Mouse (Mus musculus): ENCODE data around the gene Bcar3. TPM values are rescaled to one million over a fixed set of nuclear protein-coding genes. Genes with fewer than 3 reads are reported as not detected.
A peak's percentile ranks its signal among the peaks of the same experiment; 100 is the strongest.

Bcar3 gene
- polyA plus RNA-seq, 1 experiment from 2014 or later = 6.9 TPM

- no peak overlapping the region for H3K27ac ChIP-seq
- H3K4me1 ChIP-seq (replicated peaks) = peaks cover 18% of the 10 kb centered on the region
- H3K9me3 ChIP-seq = no peaks in the 10 kb centered on the region
- H3K9ac ChIP-seq (replicated peaks) = no peak overlapping the region
- ATAC-seq (ENCODE audit: insufficient number of reproducible peaks, insufficient read depth, low FRiP score, low TSS enrichment, low read depth) = no peak
- WGBS = 68% methylated on average over 7 of the region's 7 CpGs
- H3K4me3 ChIP-seq (replicated peaks) = no peak overlapping the region
- H3K27me3 ChIP-seq = no peaks in the 10 kb centered on the region
- no peak overlapping the region for H3K4me2 ChIP-seq
- H3K36me3 ChIP-seq = no peaks in the 10 kb centered on the region
Observed at GRCm38 (mm10) chr3:122438143-122438825, 144.3 kb downstream of the Bcar3 start.

GRCm38 (mm10) chr3:122445696-122446095, 151.8 kb downstream of the Bcar3 start:
- no peak overlapping the region for H3K9ac ChIP-seq (replicated peaks)
- no peak overlapping the region for H3K4me2 ChIP-seq
- H3K36me3 ChIP-seq = no peaks in the 10 kb centered on the region
- no peaks in the 10 kb centered on the region; the same call in 1 of the 2 replicates for H3K4me1 ChIP-seq (replicated peaks)
- no peaks in the 10 kb centered on the region for H3K27me3 ChIP-seq
- ATAC-seq (ENCODE audit: insufficient number of reproducible peaks, insufficient read depth, low FRiP score, low TSS enrichment, low read depth) = no peak
- H3K9me3 ChIP-seq = no peaks in the 10 kb centered on the region
- WGBS = 89% methylated on average over 11 of the region's 11 CpGs
- H3K4me3 ChIP-seq (replicated peaks) = no peak overlapping the region
- H3K27ac ChIP-seq = no peak overlapping the region

- ATAC-seq (ENCODE audit: insufficient number of reproducible peaks, insufficient read depth, low FRiP score, low TSS enrichment, low read depth) = no peak
- Histone ChIP-seq H3K4me1 (replicated peaks) (no peaks in the 10 kb centered on the region; the same call in 1 of the 2 replicates), H3K4me3 (replicated peaks) (no peak overlapping the region), H3K9me3 (no peaks in the 10 kb centered on the region), H3K27ac (no peak overlapping the region), H3K36me3 (no peaks in the 10 kb centered on the region), H3K9ac (replicated peaks) (no peak overlapping the region), H3K4me2 (no peak overlapping the region), H3K27me3 (no peaks in the 10 kb centered on the region)
- WGBS = 74% methylated on average over 8 of the region's 8 CpGs
Observed at GRCm38 (mm10) chr3:122446678-122447077, 152.7 kb downstream of the Bcar3 start.

- no peak overlapping the region for H3K9ac ChIP-seq (replicated peaks)
- H3K9me3 ChIP-seq = no peaks in the 10 kb centered on the region
- no peak overlapping the region for H3K4me3 ChIP-seq (replicated peaks)
- no peaks in the 10 kb centered on the region for H3K36me3 ChIP-seq
- no peak overlapping the region for H3K27ac ChIP-seq
- no peaks in the 10 kb centered on the region for H3K27me3 ChIP-seq
- ATAC-seq (ENCODE audit: insufficient number of reproducible peaks, insufficient read depth, low FRiP score, low TSS enrichment, low read depth) = no peak
- no peaks in the 10 kb centered on the region; the same call in 1 of the 2 replicates for H3K4me1 ChIP-seq (replicated peaks)
- no peak overlapping the region for H3K4me2 ChIP-seq
- 96% methylated on average over 13 of the region's 13 CpGs for WGBS
Observed at GRCm38 (mm10) chr3:122448196-122448595, 154.3 kb downstream of the Bcar3 start.

- Histone ChIP-seq H3K4me1 (replicated peaks) (no peaks in the 10 kb centered on the region; the same call in 1 of the 2 replicates), H3K4me3 (replicated peaks) (no peak overlapping the region), H3K9me3 (no peaks in the 10 kb centered on the region), H3K9ac (replicated peaks) (no peak overlapping the region), H3K27ac (no peak overlapping the region), H3K27me3 (no peaks in the 10 kb centered on the region), H3K36me3 (no peaks in the 10 kb centered on the region), H3K4me2 (no peak overlapping the region)
- WGBS = 89% methylated on average over 7 of the region's 7 CpGs
- no peak for ATAC-seq (ENCODE audit: insufficient number of reproducible peaks, insufficient read depth, low FRiP score, low TSS enrichment, low read depth)
Observed at GRCm38 (mm10) chr3:122450041-122450440, 156.1 kb downstream of the Bcar3 start.

GRCm38 (mm10) chr3:122453875-122454274, 159.9 kb downstream of the Bcar3 start:
- no peaks in the 10 kb centered on the region for H3K36me3 ChIP-seq
- no peak for ATAC-seq (ENCODE audit: insufficient number of reproducible peaks, insufficient read depth, low FRiP score, low TSS enrichment, low read depth)
- no peaks in the 10 kb centered on the region for H3K4me1 ChIP-seq (replicated peaks)
- no peaks in the 10 kb centered on the region for H3K27me3 ChIP-seq
- H3K9ac ChIP-seq (replicated peaks) = no peak overlapping the region
- H3K4me3 ChIP-seq (replicated peaks) = no peak overlapping the region
- H3K4me2 ChIP-seq = no peak overlapping the region
- no peaks in the 10 kb centered on the region for H3K9me3 ChIP-seq
- 82% methylated on average over 11 of the region's 11 CpGs for WGBS
- H3K27ac ChIP-seq = no peak overlapping the region

- no peaks in the 10 kb centered on the region for H3K9me3 ChIP-seq
- H3K4me2 ChIP-seq = no peak overlapping the region
- no peak overlapping the region for H3K27ac ChIP-seq
- no peak overlapping the region for H3K4me3 ChIP-seq (replicated peaks)
- H3K9ac ChIP-seq (replicated peaks) = no peak overlapping the region
- H3K27me3 ChIP-seq = no peaks in the 10 kb centered on the region
- 88% methylated on average over 4 of the region's 4 CpGs for WGBS
- H3K4me1 ChIP-seq (replicated peaks) = peaks cover 9% of the 10 kb centered on the region
- ATAC-seq (ENCODE audit: insufficient number of reproducible peaks, insufficient read depth, low FRiP score, low TSS enrichment, low read depth) = no peak
- H3K36me3 ChIP-seq = no peaks in the 10 kb centered on the region
Observed at GRCm38 (mm10) chr3:122456156-122456555, 162.2 kb downstream of the Bcar3 start.

GRCm38 (mm10) chr3:122456807-122457206, 162.9 kb downstream of the Bcar3 start:
- no peak overlapping the region for H3K27ac ChIP-seq
- no peak overlapping the region for H3K9ac ChIP-seq (replicated peaks)
- no peaks in the 10 kb centered on the region for H3K27me3 ChIP-seq
- no peaks in the 10 kb centered on the region for H3K9me3 ChIP-seq
- no peak overlapping the region for H3K4me3 ChIP-seq (replicated peaks)
- ATAC-seq (ENCODE audit: insufficient number of reproducible peaks, insufficient read depth, low FRiP score, low TSS enrichment, low read depth) = no peak
- 79% methylated on average over 4 of the region's 4 CpGs for whole genome bisulfite sequencing
- H3K4me1 ChIP-seq (replicated peaks) = peaks cover 14% of the 10 kb centered on the region
- H3K4me2 ChIP-seq = no peak overlapping the region
- no peaks in the 10 kb centered on the region for H3K36me3 ChIP-seq

GRCm38 (mm10) chr3:122457723-122458122, 163.8 kb downstream of the Bcar3 start:
- Histone ChIP-seq H3K4me1 (replicated peaks) (peaks cover 20% of the 10 kb centered on the region), H3K27ac (no peak overlapping the region)
- 36% methylated on average over 1 of the region's 1 CpGs for WGBS

GRCm38 (mm10) chr3:122458743-122459142, 164.8 kb downstream of the Bcar3 start:
- 75% methylated on average over 8 of the region's 8 CpGs for WGBS
- no peak overlapping the region for H3K27ac ChIP-seq
- H3K27me3 ChIP-seq = no peaks in the 10 kb centered on the region
- H3K36me3 ChIP-seq = no peaks in the 10 kb centered on the region
- H3K4me2 ChIP-seq = no peak overlapping the region
- H3K4me3 ChIP-seq (replicated peaks) = no peak overlapping the region
- no peak overlapping the region for H3K9ac ChIP-seq (replicated peaks)
- H3K4me1 ChIP-seq (replicated peaks) = peaks cover 20% of the 10 kb centered on the region
- no peak for ATAC-seq (ENCODE audit: insufficient number of reproducible peaks, insufficient read depth, low FRiP score, low TSS enrichment, low read depth)
- H3K9me3 ChIP-seq = no peaks in the 10 kb centered on the region

More at GRCm38 (mm10) chr3:122457723-122458122, 163.8 kb downstream of the Bcar3 start:
- H3K9ac ChIP-seq (replicated peaks) = no peak overlapping the region
- H3K9me3 ChIP-seq = no peaks in the 10 kb centered on the region
- no peak overlapping the region for H3K4me3 ChIP-seq (replicated peaks)
- no peak overlapping the region for H3K4me2 ChIP-seq
- no peaks in the 10 kb centered on the region for H3K36me3 ChIP-seq
- no peaks in the 10 kb centered on the region for H3K27me3 ChIP-seq
- no peak for ATAC-seq (ENCODE audit: insufficient number of reproducible peaks, insufficient read depth, low FRiP score, low TSS enrichment, low read depth)

- ATAC-seq (ENCODE audit: insufficient number of reproducible peaks, insufficient read depth, low FRiP score, low TSS enrichment, low read depth) = no peak
- Histone ChIP-seq H3K36me3 (no peaks in the 10 kb centered on the region), H3K9me3 (no peaks in the 10 kb centered on the region), H3K4me3 (replicated peaks) (no peak overlapping the region), H3K4me1 (replicated peaks) (peaks cover 20% of the 10 kb centered on the region), H3K27me3 (no peaks in the 10 kb centered on the region), H3K4me2 (no peak overlapping the region), H3K27ac (peak overlapping the region; percentile 43), H3K9ac (replicated peaks) (no peak overlapping the region)
- WGBS = 63% methylated on average over 8 of the region's 8 CpGs
Observed at GRCm38 (mm10) chr3:122460848-122461511, 167.0 kb downstream of the Bcar3 start.
